Mouse (Mus musculus) erythroblast, embryonic 14.5 days (primary cell): ENCODE data around the gene Jhy.

Experiments used
- GATA1 ChIP-seq: IDR thresholded peaks from 2 replicates; pipeline ENCODE4 v1.6.1; 2012; ENCODE audit warnings: low read length, inconsistent platforms, mixed read lengths
- TAL1 ChIP-seq: IDR thresholded peaks from 3 replicates; pipeline ENCODE4 v1.6.1; 2012; ENCODE audit warnings: low read length, inconsistent platforms, mixed read lengths

- TF ChIP-seq GATA1: no peak
- no peak for TF ChIP-seq TAL1
These were observed 55.5 kb downstream of the Jhy start for GRCm38 (mm10) chr9:40908411-40908810.
